Mouse (Mus musculus): ENCODE measurements at regions not wholly inside any gene's neighbourhood (a gene's known extent, or its start where the extent isn't known, plus 50 kb on each side); places are given as distances from the start of the nearest gene placed in this dataset.

- no peak for TF ChIP-seq CTCF (IDR thresholded peaks at IDR 0.05)
- no peak for DNase-seq (ENCODE audit: low read depth, low spot score)
- no peak for ATAC-seq
- ChIA-PET POLR2A (no interaction called here), CTCF (no interaction called here)
- in situ Hi-C loops (cut with MboI; ENCODE audit: low pct_unique_long_range_greater_than_20kb), result no loop called here
- H3K27me3 ChIP-seq, result no peaks in the 10 kb centered on the region
These were observed 223.7 kb upstream of the Pik3r1 start for GRCm38 (mm10) chr13:101991729-101992128.

- no peak for TF ChIP-seq CTCF (IDR thresholded peaks at IDR 0.05)
- no peaks in the 10 kb centered on the region for H3K27me3 ChIP-seq
- ChIA-PET CTCF (interaction anchor here (0.8 kb wide), 1 partner anchor 8 kb away, joined by 3 read pairs; no protein-coding TSS in a partner anchor), POLR2A (no interaction called here)
- DNase-seq (ENCODE audit: low read depth, low spot score) (no peak), ATAC-seq (no peak)
- in situ Hi-C loops (cut with MboI; ENCODE audit: low pct_unique_long_range_greater_than_20kb), result no loop called here
These were observed 226.8 kb upstream of the Pik3r1 start for GRCm38 (mm10) chr13:101994779-101995178.

DNA sequence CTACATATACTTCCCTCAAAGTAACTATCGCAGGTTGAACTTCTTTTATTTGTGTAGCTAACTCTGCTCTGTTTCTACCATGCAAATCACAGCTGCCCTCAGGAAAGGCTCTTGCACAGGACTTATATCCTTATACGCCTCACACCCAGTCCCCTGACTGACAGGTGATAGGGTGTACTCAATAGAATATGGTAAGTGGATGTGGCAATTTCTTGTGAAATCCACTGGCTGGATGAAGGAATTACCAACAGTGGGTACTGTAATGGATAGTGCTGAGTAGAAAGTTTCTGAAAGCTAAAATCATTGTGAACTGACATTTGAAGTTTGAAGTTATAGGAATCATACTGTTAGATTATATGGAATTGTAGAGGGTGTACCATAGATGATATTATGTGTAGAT, 227.5 kb upstream of the Pik3r1 start:
- ChIA-PET POLR2A (no interaction called here), CTCF (no interaction called here)
- TF ChIP-seq CTCF (IDR thresholded peaks at IDR 0.05), result no peak
- no peaks in the 10 kb centered on the region for H3K27me3 ChIP-seq
- in situ Hi-C loops (cut with MboI; ENCODE audit: low pct_unique_long_range_greater_than_20kb), result no loop called here
- ATAC-seq, result no peak
- no peak for DNase-seq (ENCODE audit: low read depth, low spot score)

GRCm38 (mm10) chr13:101996144-101996543, 228.1 kb upstream of the Pik3r1 start:
- ATAC-seq (no peak), DNase-seq (ENCODE audit: low read depth, low spot score) (no peak)
- ChIA-PET CTCF (interaction anchor here (1.0 kb wide), 1 partner anchor 10 kb away, joined by 4 read pairs; no protein-coding TSS in a partner anchor), POLR2A (no interaction called here)
- H3K27me3 ChIP-seq, result no peaks in the 10 kb centered on the region
- TF ChIP-seq CTCF (IDR thresholded peaks at IDR 0.05), result no peak
- in situ Hi-C loops (cut with MboI; ENCODE audit: low pct_unique_long_range_greater_than_20kb), result no loop called here

GRCm38 (mm10) chr13:101997415-101997814, 229.4 kb upstream of the Pik3r1 start:
- CTCF ChIA-PET, result interaction anchor here (1.0 kb wide), 1 partner anchor 8 kb away, joined by 3 read pairs; no protein-coding TSS in a partner anchor

GRCm38 (mm10) chr13:102006565-102006964, 238.5 kb upstream of the Pik3r1 start:
- no peak for TF ChIP-seq CTCF (IDR thresholded peaks at IDR 0.05)
- DNase-seq (ENCODE audit: low read depth, low spot score), result no peak
- no peak for ATAC-seq
- H3K27me3 ChIP-seq, result no peaks in the 10 kb centered on the region
- CTCF ChIA-PET, result interaction anchor here (1.5 kb wide), 1 partner anchor 10 kb away, joined by 4 read pairs; no protein-coding TSS in a partner anchor
- POLR2A ChIA-PET, result no interaction called here
- in situ Hi-C loops (cut with MboI; ENCODE audit: low pct_unique_long_range_greater_than_20kb), result no loop called here

More at GRCm38 (mm10) chr13:101997415-101997814, 229.4 kb upstream of the Pik3r1 start:
- POLR2A ChIA-PET, result no interaction called here
- in situ Hi-C loops (cut with MboI; ENCODE audit: low pct_unique_long_range_greater_than_20kb), result no loop called here
- no peak for DNase-seq (ENCODE audit: low read depth, low spot score)
- no peak for TF ChIP-seq CTCF (IDR thresholded peaks at IDR 0.05)
- H3K27me3 ChIP-seq, result no peaks in the 10 kb centered on the region
- ATAC-seq, result no peak

GRCm38 (mm10) chr13:102011965-102012364, 243.9 kb upstream of the Pik3r1 start:
- ATAC-seq, result no peak
- H3K27me3 ChIP-seq, result no peaks in the 10 kb centered on the region
- ChIA-PET POLR2A (no interaction called here), CTCF (no interaction called here)
- in situ Hi-C loops (cut with MboI; ENCODE audit: low pct_unique_long_range_greater_than_20kb), result no loop called here
- DNase-seq (ENCODE audit: low read depth, low spot score), result no peak
- no peak for TF ChIP-seq CTCF (IDR thresholded peaks at IDR 0.05)

- CTCF ChIA-PET, result no interaction called here
- DNase-seq (ENCODE audit: low read depth, low spot score), result peak; percentile 51
- ATAC-seq, result peak; percentile 82
- POLR2A ChIA-PET, result interaction anchor here (1.2 kb wide), 1 partner anchor 12 kb away, joined by 3 read pairs; no protein-coding TSS in a partner anchor
- in situ Hi-C loops (cut with MboI; ENCODE audit: low pct_unique_long_range_greater_than_20kb), result no loop called here
- no peaks in the 10 kb centered on the region for H3K27me3 ChIP-seq
- no peak for TF ChIP-seq CTCF (IDR thresholded peaks at IDR 0.05)
These were observed 246.5 kb upstream of the Pik3r1 start for GRCm38 (mm10) chr13:102014514-102014913.

GRCm38 (mm10) chr13:102014958-102015357, 246.9 kb upstream of the Pik3r1 start:
- DNase-seq (ENCODE audit: low read depth, low spot score), result peak; percentile 34
- in situ Hi-C loops (cut with MboI; ENCODE audit: low pct_unique_long_range_greater_than_20kb), result no loop called here
- peak; percentile 51 for ATAC-seq
- ChIA-PET POLR2A (interaction anchor here (1.2 kb wide), 1 partner anchor 12 kb away, joined by 3 read pairs; no protein-coding TSS in a partner anchor), CTCF (no interaction called here)
- no peak for TF ChIP-seq CTCF (IDR thresholded peaks at IDR 0.05)
- H3K27me3 ChIP-seq, result no peaks in the 10 kb centered on the region

- H3K27me3 ChIP-seq, result no peaks in the 10 kb centered on the region
- ChIA-PET CTCF (no interaction called here), POLR2A (interaction anchor here (0.5 kb wide), 1 partner anchor 438 kb away, joined by 4 read pairs; no protein-coding TSS in a partner anchor)
- in situ Hi-C loops (cut with MboI; ENCODE audit: low pct_unique_long_range_greater_than_20kb), result no loop called here
- DNase-seq (ENCODE audit: low read depth, low spot score), result no peak
- TF ChIP-seq CTCF (IDR thresholded peaks at IDR 0.05), result no peak
- ATAC-seq, result no peak
These were observed 248.5 kb upstream of the Pik3r1 start for GRCm38 (mm10) chr13:102016518-102016917.

DNA sequence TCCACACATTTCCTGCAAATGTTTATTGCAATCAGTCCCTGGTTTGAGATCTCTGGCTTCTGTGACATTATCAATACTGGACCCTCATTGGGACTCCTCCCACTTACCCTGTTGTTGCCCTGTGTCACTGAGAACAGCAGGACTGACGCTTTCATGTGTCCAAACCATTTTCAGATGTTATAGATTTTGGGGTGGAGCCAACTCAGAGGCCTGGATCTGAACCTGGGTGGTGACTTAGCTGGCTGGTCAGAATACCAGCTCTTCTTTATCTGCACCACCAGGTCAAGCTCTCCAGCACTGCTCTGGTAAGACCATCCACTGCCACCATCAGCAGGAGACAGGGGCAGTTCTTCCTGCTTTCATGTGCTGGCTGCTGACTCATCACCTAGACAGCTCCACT, 254.3 kb upstream of the Pik3r1 start:
- no peak for TF ChIP-seq CTCF (IDR thresholded peaks at IDR 0.05)
- in situ Hi-C loops (cut with MboI; ENCODE audit: low pct_unique_long_range_greater_than_20kb), result no loop called here
- ATAC-seq, result no peak
- POLR2A ChIA-PET, result no interaction called here
- no peak for DNase-seq (ENCODE audit: low read depth, low spot score)
- no peaks in the 10 kb centered on the region for H3K27me3 ChIP-seq
- CTCF ChIA-PET, result no interaction called here

DNA sequence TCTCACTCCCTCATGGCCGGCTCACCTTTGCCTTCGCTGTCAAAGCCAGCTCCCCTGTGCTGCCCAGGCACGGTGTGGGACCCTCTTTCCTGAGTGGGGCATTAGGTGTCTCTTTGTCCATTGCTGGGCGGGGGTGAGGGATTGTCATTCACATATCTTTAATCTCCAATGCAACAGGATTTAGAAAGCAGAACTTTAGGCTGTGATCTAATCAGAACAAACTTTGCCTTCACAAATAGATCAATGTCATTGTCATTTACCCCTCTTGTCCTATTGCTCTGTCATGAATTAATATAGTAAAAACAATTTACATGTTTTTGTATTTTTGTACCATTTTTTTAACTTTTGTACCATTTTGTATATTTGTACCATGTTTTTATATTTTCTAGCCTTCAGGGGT, 254.7 kb upstream of the Pik3r1 start:
- in situ Hi-C loops (cut with MboI; ENCODE audit: low pct_unique_long_range_greater_than_20kb), result no loop called here
- no peak for TF ChIP-seq CTCF (IDR thresholded peaks at IDR 0.05)
- ChIA-PET CTCF (no interaction called here), POLR2A (no interaction called here)
- ATAC-seq (no peak), DNase-seq (ENCODE audit: low read depth, low spot score) (no peak)
- no peaks in the 10 kb centered on the region for H3K27me3 ChIP-seq

Data from Patski (cell line).